ENCODE assay signal across 16 mouse cellular contexts in genomic region chr5:9142376-9142775, GRCm38 (mm10).
"Had no signal": no experiment of that assay in that cellular context is flagged by ENCODE, and none has a peak within 500 bp of the region (broad histone marks: within the 10 kb centered on the region; RNA-seq: fewer than 3 reads in every experiment).

No protein-coding gene starts in this region.

- H3K9ac ChIP-seq: limb, embryonic 13.5 days; liver, embryonic 15.5 days; neural tube, embryonic 13.5 days; stomach, embryonic 15.5 days had no signal

- H3K27me3 ChIP-seq: limb, embryonic 13.5 days; liver, embryonic 15.5 days; megakaryocyte, embryonic 14.5 days; neural tube, embryonic 13.5 days; stomach, embryonic 15.5 days had no signal

- ATAC-seq: lung, postnatal 0 days; midbrain, embryonic 16.5 days had no signal

- H3K4me3 ChIP-seq: limb, embryonic 13.5 days; liver, embryonic 15.5 days; megakaryocyte, embryonic 14.5 days; neural tube, embryonic 13.5 days; stomach, embryonic 15.5 days had no signal

- H3K4me2 ChIP-seq: limb, embryonic 13.5 days; liver, embryonic 15.5 days; midbrain, embryonic 11.5 days; neural tube, embryonic 13.5 days; stomach, embryonic 15.5 days had no signal

- H3K4me1 ChIP-seq: limb, embryonic 13.5 days; liver, embryonic 15.5 days; neural tube, embryonic 13.5 days; stomach, embryonic 15.5 days had no signal

- H3K27ac ChIP-seq: limb, embryonic 13.5 days; liver, embryonic 15.5 days; neural tube, embryonic 13.5 days; stomach, embryonic 15.5 days had no signal

- DNase-seq: kidney, postnatal 10 days; kidney, postnatal 4 days; left cerebral cortex, postnatal 4 days; lung, adult 2 months; lung, postnatal 36 days; right cerebral cortex, postnatal 14 days; thymus, adult 2 months; thymus, postnatal 25 days had no signal

- H3K9me3 ChIP-seq: limb, embryonic 13.5 days; liver, embryonic 15.5 days; megakaryocyte, embryonic 14.5 days; neural tube, embryonic 13.5 days; stomach, embryonic 15.5 days had no signal
